Mouse (Mus musculus): ENCODE measurements around the gene Rasal2.
"Not testable (repeated sequence)": the region's sequence is repeated elsewhere in the genome, so short reads cannot be mapped to it uniquely, and the experiment has no call there.

Gene Rasal2

GRCm38 (mm10) chr1:157247341-157247740 is 165.1 kb downstream of the Rasal2 start:
- no peak for DNase-seq (ENCODE audit: extremely low spot score, low read depth, low spot score)

DNA sequence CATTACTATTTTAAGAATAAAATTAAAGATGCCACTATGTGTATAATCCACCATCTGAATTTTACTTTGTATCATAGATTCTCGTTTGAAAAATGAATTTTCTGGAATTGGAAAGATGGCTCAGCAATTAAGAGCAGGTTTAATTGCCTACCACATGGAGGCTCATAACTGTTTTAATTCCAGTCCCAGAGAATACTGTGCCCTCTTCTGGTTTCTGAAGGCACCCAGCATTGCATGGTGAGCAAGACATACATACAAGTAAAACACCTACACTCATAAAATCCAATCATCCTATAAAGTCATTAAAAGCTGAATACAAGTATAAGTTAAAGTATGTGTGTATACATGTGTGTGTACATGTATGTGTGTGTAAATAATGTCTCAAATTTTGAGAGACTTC is 165.6 kb downstream of the Rasal2 start:
- DNase-seq (ENCODE audit: extremely low spot score, low read depth, low spot score): no peak

GRCm38 (mm10) chr1:157244453-157244790 is 168.0 kb downstream of the Rasal2 start:
- DNase-seq (ENCODE audit: extremely low spot score, low read depth, low spot score): no peak

DNA sequence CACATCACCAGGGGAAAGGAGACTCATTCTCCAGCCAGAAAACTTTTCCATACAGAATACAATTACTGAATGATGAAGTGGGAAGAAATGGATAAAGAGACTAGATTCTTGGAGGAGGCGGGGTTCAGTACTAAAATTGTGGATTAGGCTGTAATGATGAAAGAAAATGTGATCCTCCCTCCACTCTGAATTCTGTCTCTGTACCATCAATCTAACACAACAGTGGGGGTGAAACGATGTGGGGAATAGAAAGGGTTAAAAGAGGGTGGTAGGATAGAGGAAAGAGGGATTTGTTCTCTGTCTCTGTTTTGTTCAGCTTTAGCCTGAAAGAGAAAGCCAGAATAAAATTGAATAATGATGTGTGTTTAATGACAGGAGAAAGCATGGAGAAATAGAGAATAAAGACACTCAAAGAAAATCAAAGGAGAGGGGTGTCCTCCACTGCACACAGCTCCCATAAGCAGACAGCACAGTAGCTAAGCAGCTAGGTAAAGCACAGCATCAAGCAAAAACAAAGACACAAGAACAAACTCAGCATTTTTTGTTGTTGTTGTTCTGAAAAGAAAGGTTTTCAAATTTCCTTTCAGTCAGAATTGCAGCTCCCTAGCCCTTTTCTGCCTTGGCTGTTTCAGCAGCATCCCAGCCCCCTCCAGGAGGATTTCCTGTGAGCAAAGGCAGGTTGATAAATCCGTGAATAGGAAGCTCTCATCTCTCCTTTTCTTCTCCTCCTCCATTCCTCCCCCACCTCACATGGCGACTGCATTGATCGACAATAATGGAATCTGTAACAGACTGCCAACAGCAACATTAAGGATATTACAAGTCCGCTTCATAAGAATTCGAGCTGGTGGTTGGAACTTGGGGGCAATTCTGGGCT is 168.6 kb downstream of the Rasal2 start:
- no peak for DNase-seq (ENCODE audit: extremely low spot score, low read depth, low spot score)

GRCm38 (mm10) chr1:157239687-157240086 is 172.7 kb downstream of the Rasal2 start:
- no peak for DNase-seq (ENCODE audit: extremely low spot score, low read depth, low spot score)

- DNase-seq (ENCODE audit: extremely low spot score, low read depth, low spot score): not testable (repeated sequence)
Measured at GRCm38 (mm10) chr1:157236650-157237344, 175.6 kb downstream of the Rasal2 start.

DNA sequence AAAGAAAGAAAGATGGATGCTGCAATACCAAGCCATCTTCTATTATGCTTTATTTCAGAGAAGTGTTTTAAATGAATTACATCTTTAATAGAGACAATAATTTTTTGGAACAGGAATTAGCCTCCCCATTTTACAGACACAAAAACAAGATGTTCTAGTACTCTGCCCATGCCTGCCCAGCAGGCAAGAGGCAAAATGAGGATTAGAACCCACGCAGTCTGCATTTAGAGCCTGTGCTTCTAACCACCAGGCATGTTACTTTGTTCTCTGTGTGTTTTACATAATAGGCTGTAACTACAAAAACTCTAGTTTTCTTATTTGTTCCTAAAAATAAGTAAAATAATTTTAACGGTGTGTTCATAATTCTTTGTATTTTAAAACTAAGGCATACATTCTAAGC is 178.9 kb downstream of the Rasal2 start:
- no peak for DNase-seq (ENCODE audit: extremely low spot score, low read depth, low spot score)

DNA sequence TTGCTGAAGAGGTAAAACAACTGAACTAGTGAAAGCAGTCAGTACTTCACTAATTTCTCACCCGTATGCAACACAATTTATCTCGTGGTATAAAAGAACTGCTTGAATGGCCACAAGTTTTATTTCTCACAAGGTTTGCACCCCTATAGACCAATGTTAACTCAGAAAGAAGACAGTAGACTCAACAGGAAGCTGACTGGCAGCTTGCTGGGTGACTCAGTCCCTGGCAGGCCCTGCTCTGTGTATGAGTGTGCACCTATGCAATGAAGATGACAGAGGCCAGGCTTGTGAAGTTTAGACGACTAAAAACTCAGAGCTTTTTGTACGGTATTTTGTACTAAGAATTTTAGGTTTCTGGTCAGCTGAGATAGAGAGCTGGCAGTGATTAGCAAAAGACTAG is 180.0 kb downstream of the Rasal2 start:
- no peak for DNase-seq (ENCODE audit: extremely low spot score, low read depth, low spot score)

DNA sequence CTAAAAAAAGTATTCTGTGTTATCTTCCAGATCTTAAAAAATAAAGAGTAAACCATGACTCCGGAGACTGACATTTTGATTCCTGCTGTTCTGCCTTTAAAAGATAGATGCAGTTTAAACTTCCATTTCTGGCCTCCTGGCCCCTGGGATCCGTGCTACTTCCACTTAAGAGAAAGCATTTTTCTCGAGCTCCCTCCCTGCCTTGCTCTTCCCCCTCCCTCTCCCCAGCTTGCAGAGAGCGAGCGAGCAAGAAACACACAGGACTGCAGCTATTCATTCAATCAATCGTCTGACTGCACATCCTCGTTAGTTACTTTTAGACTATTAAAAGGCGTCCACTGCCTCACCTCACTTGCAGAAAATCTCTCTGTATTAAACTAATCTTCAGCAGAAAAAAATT is 181.4 kb downstream of the Rasal2 start:
- DNase-seq (ENCODE audit: extremely low spot score, low read depth, low spot score): no peak

GRCm38 (mm10) chr1:157230386-157230785 is 182.0 kb downstream of the Rasal2 start:
- no peak for DNase-seq (ENCODE audit: extremely low spot score, low read depth, low spot score)

GRCm38 (mm10) chr1:157225013-157225412 is 187.4 kb downstream of the Rasal2 start:
- DNase-seq (ENCODE audit: extremely low spot score, low read depth, low spot score): no peak

DNA sequence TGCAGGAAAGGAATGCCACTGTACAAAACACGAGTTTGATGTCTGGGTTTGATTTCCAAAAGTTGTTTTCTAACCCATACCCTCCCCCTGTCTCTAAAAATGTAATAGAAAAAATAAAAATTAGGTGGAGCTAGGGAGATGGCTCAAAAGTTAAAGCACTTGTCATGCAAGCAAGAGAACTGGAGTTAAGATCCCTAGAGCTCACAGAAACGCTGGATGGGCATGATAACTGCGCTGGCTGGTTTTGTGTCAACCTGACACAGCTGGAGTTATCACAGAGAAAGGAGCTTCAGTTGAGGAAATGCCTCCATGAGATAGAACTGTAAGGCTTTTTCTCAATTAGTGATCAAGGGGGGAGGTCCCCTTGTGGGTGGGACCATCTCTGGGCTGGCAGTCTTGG is 191.5 kb downstream of the Rasal2 start:
- no peak for DNase-seq (ENCODE audit: extremely low spot score, low read depth, low spot score)

DNA sequence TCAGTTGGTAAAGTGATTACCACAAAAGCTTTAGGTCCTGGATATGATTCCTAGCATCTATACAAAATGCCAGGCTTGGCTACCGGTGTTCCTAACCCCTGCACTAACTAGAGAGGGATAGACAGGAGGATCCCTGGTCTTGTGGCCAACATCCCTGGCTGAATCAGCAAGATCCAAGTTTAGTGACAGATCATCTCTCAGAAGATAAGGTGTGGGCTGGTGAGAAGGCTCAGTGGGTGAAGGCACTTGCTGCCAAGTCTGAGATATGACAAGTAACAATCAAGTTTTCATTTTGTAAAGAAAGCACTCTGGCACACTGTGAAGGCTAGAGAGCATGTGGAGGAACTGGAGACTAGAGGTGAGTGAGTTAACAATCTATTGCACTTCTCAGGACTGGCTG is 191.9 kb downstream of the Rasal2 start:
- no peak for DNase-seq (ENCODE audit: extremely low spot score, low read depth, low spot score)

DNA sequence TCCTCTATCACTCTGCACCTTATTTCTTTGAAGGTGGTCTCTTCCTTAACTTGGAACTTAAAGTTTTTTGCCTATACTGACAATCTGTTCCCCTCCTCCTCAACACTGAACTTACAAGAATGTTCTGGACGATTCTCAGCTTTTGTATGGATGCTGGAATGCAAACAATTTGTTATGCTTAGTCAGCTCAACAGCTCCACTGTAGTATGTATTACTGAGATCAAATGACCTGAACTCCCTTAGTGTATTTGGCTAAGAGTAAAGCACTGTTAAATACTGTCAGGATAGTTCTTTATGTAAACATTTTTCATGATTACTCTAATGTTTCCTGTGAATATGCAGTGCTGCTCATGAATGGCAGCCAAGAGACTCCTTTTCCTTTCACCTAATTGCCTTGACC is 203.6 kb downstream of the Rasal2 start:
- no peak for DNase-seq (ENCODE audit: extremely low spot score, low read depth, low spot score)

DNA sequence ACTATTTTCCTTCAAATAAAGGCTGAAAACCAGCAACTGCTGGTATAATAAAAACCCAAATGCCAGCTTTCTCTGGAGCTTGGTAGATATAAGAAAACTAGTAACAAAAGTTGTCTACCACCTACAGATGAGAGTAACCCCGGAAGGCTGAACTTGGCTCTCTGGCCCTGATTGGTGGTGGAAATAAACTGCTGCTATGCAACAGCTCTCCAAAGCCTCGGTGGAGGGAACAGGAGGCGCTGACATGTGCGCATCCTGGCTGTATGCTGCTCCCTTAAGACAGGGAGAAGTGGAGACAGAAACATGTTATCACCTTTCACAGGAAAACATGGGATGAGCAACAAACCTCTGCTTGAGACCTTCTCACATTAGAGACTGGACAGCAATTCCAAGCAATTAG is 206.7 kb downstream of the Rasal2 start:
- no peak for DNase-seq (ENCODE audit: extremely low spot score, low read depth, low spot score)

DNA sequence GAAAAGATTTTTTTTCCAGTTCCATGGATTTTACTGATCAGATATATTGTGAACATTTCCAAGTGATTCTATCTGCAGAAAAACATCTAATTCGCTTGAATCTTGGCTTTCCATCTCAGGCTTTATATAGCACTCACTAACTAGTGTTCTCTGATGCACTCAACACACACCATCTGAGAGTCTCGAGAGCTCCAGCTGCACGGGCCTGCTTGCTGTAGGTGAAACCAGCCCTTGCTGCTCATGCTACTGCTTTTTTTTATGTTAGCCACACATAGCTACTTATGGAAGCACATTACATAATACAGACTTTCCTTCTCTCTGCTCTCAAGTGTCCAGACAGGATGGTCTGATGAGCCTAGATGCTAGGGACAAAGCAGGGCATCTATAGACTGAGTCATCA is 229.4 kb downstream of the Rasal2 start:
- no peak for DNase-seq (ENCODE audit: extremely low spot score, low read depth, low spot score)

DNA sequence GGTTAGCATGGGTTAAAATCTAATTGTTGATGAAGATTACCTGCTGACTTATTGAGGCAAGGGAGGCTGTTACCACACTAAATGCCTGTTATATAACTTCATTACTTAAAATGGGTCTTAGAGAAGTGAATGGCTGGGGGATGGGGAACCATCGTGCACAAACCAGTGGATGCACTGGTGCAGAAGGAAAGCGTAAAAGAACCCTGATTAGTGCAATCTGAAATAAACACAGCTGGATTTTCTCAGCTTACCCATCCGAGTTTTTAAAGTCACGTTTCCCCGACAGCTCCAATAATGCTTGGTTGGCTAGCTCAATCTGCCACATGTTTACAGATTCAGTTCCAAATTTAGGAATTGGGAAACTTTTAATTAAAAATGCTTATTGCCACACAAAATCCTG is 230.0 kb downstream of the Rasal2 start:
- no peak for DNase-seq (ENCODE audit: extremely low spot score, low read depth, low spot score)

- DNase-seq (ENCODE audit: extremely low spot score, low read depth, low spot score): peak; percentile 3
Measured at GRCm38 (mm10) chr1:157181081-157181480, 231.3 kb downstream of the Rasal2 start.

- no peak for DNase-seq (ENCODE audit: extremely low spot score, low read depth, low spot score)
Measured at GRCm38 (mm10) chr1:157178988-157179764, 233.2 kb downstream of the Rasal2 start.

DNA sequence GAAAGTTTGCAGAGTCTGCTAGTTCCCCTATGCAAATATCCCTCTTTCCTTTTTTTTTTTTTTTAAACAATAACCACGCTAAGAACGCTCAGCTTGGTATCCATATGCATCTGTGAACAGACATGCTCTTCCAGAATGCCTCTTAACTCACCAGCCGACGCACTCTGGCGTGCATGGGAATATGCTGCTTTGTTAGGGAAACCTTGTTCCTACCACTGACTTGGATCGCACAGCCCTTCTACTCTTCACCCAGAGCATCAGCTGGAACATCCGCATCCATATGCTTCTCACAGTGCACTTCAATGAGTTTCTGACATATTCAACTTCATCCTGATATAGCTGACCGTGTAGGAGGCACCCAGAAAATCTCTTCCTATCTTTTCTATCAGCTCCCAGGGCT is 243.1 kb downstream of the Rasal2 start:
- no peak for DNase-seq (ENCODE audit: extremely low spot score, low read depth, low spot score)

- DNase-seq (ENCODE audit: extremely low spot score, low read depth, low spot score): no peak
Measured at GRCm38 (mm10) chr1:157168891-157169290, 243.5 kb downstream of the Rasal2 start.

- no peak for DNase-seq (ENCODE audit: extremely low spot score, low read depth, low spot score)
Measured at GRCm38 (mm10) chr1:157153781-157154180, 258.6 kb downstream of the Rasal2 start.
